Mouse (Mus musculus): ENCODE results near the gene Gm20594.

Gm20594 gene

DNA sequence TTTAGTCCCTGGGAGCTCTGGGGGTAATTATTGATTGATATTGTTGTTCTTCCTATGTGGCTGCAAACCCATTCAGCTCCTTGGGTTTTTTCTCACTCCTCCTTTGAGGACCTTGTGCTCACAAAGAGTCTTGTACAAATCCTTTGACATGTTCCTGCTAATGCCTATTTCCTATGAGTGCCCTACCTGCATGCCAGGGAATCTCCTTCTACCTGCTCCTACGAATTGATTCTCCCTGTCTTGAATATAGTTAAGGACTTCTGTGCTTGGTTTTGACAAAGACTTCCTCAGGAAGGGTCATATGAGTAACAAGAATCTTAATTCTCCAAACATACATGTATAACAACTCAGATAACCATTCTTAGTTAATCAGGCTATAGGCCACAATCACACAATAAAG is at the start of gene Gm20594:
Gene Gm20594, plus strand, starts transcription at position 301 of the 400 bp plus-strand sequence.
- DNase-seq (ENCODE audit: low read depth) = no peak

DNA sequence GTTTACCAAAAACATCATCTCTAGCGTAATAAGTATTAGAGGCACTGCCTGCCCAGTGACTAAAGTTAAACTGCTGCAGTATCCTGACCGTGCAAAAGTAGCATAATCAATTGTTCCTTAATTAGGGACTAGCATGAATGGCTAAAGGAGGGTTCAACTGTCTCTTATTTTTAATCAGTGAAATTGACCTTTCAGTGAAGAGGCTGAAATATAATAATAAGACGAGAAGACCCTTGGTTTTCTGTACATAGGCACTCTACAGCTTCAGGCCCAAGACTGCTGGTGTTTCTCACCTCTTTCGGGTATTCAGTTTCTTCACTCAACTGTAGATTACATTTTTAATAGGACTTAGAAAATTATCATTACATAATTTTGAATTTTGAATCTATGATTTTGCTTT is 398 bp downstream of the Gm20594 start:
- peak; percentile 9 for DNase-seq (ENCODE audit: low read depth)

DNA sequence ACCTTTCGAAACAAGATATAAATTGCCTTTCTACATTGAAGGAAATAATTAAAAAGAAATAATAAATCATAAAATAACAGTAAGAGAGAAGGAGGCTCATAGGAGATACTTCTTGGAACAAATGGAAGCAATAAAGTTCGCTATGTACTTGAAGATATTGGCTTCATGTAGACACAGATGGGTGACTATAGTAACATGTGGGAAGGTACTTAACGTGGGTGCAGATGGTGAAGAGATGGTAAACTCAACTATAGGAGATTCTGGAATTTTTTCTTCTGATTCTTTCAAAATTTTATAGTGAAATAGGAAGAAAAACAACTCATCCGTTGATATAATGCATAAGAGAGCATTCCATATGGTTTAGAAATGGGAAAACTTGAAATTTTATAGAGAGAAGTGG is 16.1 kb downstream of the Gm20594 start:
- DNase-seq (ENCODE audit: low read depth) = no peak

GRCm38 (mm10) chr6:79846829-79847228 is 29.1 kb downstream of the Gm20594 start:
- DNase-seq (ENCODE audit: low read depth) = no peak
